Mouse (Mus musculus): ENCODE results near the gene Foxp1. TPM values are rescaled to one million over a fixed set of nuclear protein-coding genes. Genes with fewer than 3 reads are reported as not detected.

Gene Foxp1
- polyA plus RNA-seq, 1 experiment, result 68.1 TPM

- no peak for DNase-seq (ENCODE audit: low read depth)
- no peak for TF ChIP-seq CTCF (IDR thresholded peaks at IDR 0.05; ENCODE audit: borderline replicate concordance, extremely low read depth, insufficient read depth, insufficient read length)
Measured at GRCm38 (mm10) chr6:99210161-99210560, 312.4 kb downstream of the Foxp1 start.

- TF ChIP-seq CTCF (IDR thresholded peaks at IDR 0.05; ENCODE audit: borderline replicate concordance, extremely low read depth, insufficient read depth, insufficient read length) (no peak), POLR2A (IDR thresholded peaks at IDR 0.05; ENCODE audit: borderline replicate concordance, extremely low read depth, insufficient read depth, insufficient read length, poor library complexity, severe bottlenecking) (no peak)
- no peak for DNase-seq (ENCODE audit: low read depth)
Measured at GRCm38 (mm10) chr6:99207226-99207885, 315.2 kb downstream of the Foxp1 start.

- TF ChIP-seq POLR2A (IDR thresholded peaks at IDR 0.05; ENCODE audit: borderline replicate concordance, extremely low read depth, insufficient read depth, insufficient read length, poor library complexity, severe bottlenecking) (no peak), CTCF (IDR thresholded peaks at IDR 0.05; ENCODE audit: borderline replicate concordance, extremely low read depth, insufficient read depth, insufficient read length) (no peak)
- DNase-seq (ENCODE audit: low read depth), result no peak
Measured at GRCm38 (mm10) chr6:99206437-99206870, 316.1 kb downstream of the Foxp1 start.

GRCm38 (mm10) chr6:99205587-99206436, 316.7 kb downstream of the Foxp1 start:
- DNase-seq (ENCODE audit: low read depth), result peak; percentile 30
- TF ChIP-seq POLR2A (IDR thresholded peaks at IDR 0.05; ENCODE audit: borderline replicate concordance, extremely low read depth, insufficient read depth, insufficient read length, poor library complexity, severe bottlenecking) (no peak), CTCF (IDR thresholded peaks at IDR 0.05; ENCODE audit: borderline replicate concordance, extremely low read depth, insufficient read depth, insufficient read length) (no peak)

GRCm38 (mm10) chr6:99204780-99205586, 317.5 kb downstream of the Foxp1 start:
- peak; percentile 40 for DNase-seq (ENCODE audit: low read depth)

GRCm38 (mm10) chr6:99204052-99204779, 318.3 kb downstream of the Foxp1 start:
- peak; percentile 73 for DNase-seq (ENCODE audit: low read depth)
- no peak for TF ChIP-seq CTCF (IDR thresholded peaks at IDR 0.05; ENCODE audit: borderline replicate concordance, extremely low read depth, insufficient read depth, insufficient read length)

More at GRCm38 (mm10) chr6:99204780-99205586, 317.5 kb downstream of the Foxp1 start:
- TF ChIP-seq POLR2A (IDR thresholded peaks at IDR 0.05; ENCODE audit: borderline replicate concordance, extremely low read depth, insufficient read depth, insufficient read length, poor library complexity, severe bottlenecking), result no peak
- no peak for TF ChIP-seq CTCF (IDR thresholded peaks at IDR 0.05; ENCODE audit: borderline replicate concordance, extremely low read depth, insufficient read depth, insufficient read length)

- DNase-seq (ENCODE audit: low read depth), result peak; percentile 73
- TF ChIP-seq CTCF (IDR thresholded peaks at IDR 0.05; ENCODE audit: borderline replicate concordance, extremely low read depth, insufficient read depth, insufficient read length) (no peak), POLR2A (IDR thresholded peaks at IDR 0.05; ENCODE audit: borderline replicate concordance, extremely low read depth, insufficient read depth, insufficient read length, poor library complexity, severe bottlenecking) (no peak)
Measured at GRCm38 (mm10) chr6:99203231-99203630, 319.3 kb downstream of the Foxp1 start.

- TF ChIP-seq CTCF (IDR thresholded peaks at IDR 0.05; ENCODE audit: borderline replicate concordance, extremely low read depth, insufficient read depth, insufficient read length) (no peak), POLR2A (IDR thresholded peaks at IDR 0.05; ENCODE audit: borderline replicate concordance, extremely low read depth, insufficient read depth, insufficient read length, poor library complexity, severe bottlenecking) (no peak)
- DNase-seq (ENCODE audit: low read depth), result peak; percentile 86
Measured at GRCm38 (mm10) chr6:99202781-99203180, 319.7 kb downstream of the Foxp1 start.

GRCm38 (mm10) chr6:99201271-99201705, 321.2 kb downstream of the Foxp1 start:
- no peak for TF ChIP-seq CTCF (IDR thresholded peaks at IDR 0.05; ENCODE audit: borderline replicate concordance, extremely low read depth, insufficient read depth, insufficient read length)
- TF ChIP-seq POLR2A (IDR thresholded peaks at IDR 0.05; ENCODE audit: borderline replicate concordance, extremely low read depth, insufficient read depth, insufficient read length, poor library complexity, severe bottlenecking), result no peak
- DNase-seq (ENCODE audit: low read depth), result peak; percentile 92

- TF ChIP-seq CTCF (IDR thresholded peaks at IDR 0.05; ENCODE audit: borderline replicate concordance, extremely low read depth, insufficient read depth, insufficient read length) (no peak), POLR2A (IDR thresholded peaks at IDR 0.05; ENCODE audit: borderline replicate concordance, extremely low read depth, insufficient read depth, insufficient read length, poor library complexity, severe bottlenecking) (no peak)
- DNase-seq (ENCODE audit: low read depth), result peak; percentile 67
Measured at GRCm38 (mm10) chr6:99200656-99201055, 321.9 kb downstream of the Foxp1 start.

Data from brain, embryonic 14.5 days (tissue).